Mouse (Mus musculus) left cerebral cortex, postnatal 25 days (tissue): Measurements from ENCODE around the gene Elovl1. TPM values are rescaled to one million over a fixed set of nuclear protein-coding genes. Genes with fewer than 3 reads are reported as not detected.

Experiments
- DNase-seq, 2 experiments: peaks; one replicate each; pipeline ENCODE4 v3.0.0; 2022; ENCODE audit warnings: low spot score in 2 of 2, mixed read lengths in 1 of 2
- intact Hi-C: fragments of 180-260 bp; cut with DNase I; formaldehyde crosslinking; loops from one replicate; pipeline ENCODE4 v1.15.1; 2025
- total RNA-seq, 2 experiments: library from RNA; stranded (reverse); gene quantifications; 2 replicates each; pipeline ENCODE4 v1.2.3; 2021

Elovl1 gene
- total RNA-seq, 2 experiments from 2014 or later = 23.3 to 28.6 TPM

DNA sequence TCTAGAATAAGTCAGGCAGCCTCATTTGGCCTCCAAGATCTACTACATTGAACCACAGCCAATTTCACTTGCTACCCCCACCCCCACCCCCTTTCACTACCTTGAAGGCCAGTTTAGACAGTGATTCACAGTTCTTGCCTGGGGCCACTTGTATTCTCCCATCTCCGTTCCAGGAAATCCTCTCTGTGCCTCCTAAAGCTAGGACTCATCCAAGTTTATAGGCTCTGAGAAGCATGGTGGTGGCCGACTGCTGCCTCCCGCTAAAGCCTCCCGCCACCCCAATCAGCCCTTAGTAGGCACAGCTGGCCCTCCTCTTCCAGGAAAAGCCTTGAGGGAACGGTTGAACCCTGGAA is 502 bp upstream of the Elovl1 start:
- no peak for DNase-seq
- intact Hi-C loops = no loop called here

- intact Hi-C loops = no loop called here
- DNase-seq = no peak
These were observed 780 bp downstream of the Elovl1 start for GRCm38 (mm10) chr4:118428531-118429214.

- intact Hi-C loops = no loop called here
- DNase-seq = no peak
These were observed 1.5 kb downstream of the Elovl1 start for GRCm38 (mm10) chr4:118429215-118429895.

- no peak for DNase-seq
- intact Hi-C loops = no loop called here
These were observed 4.4 kb downstream of the Elovl1 start for GRCm38 (mm10) chr4:118432332-118432731.

- peak; percentile 88 to 95 for DNase-seq
- intact Hi-C loops = no loop called here
These were observed 9.1 kb downstream of the Elovl1 start, which contains the start of gene Cdc20 for GRCm38 (mm10) chr4:118436820-118437603. TSS of gene Cdc20 (minus strand) at chr4:118437352.

GRCm38 (mm10) chr4:118437829-118438253 is 9.9 kb downstream of the Elovl1 start:
- no peak for DNase-seq
- intact Hi-C loops = no loop called here

DNA sequence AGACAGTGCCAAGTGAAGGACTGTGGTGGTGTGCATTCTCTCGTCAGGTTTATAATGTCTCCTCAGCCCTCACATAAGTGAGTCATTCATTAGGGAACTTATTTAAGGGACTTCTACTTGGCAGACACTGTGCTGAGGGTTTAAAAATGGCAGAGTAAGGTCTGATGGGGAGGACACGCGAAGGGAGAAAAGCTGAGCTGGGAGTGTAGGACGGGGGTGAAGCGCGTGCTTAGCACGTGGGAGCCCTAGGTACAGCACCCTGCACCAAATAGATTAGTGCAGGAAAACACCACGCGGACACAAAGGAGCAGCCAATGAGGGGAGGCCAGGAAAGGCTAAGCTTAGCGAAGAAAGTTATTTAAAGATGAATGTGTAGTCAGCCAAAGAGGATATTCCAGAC is 17.2 kb downstream of the Elovl1 start:
- DNase-seq = peak in 1 of 2 experiments; percentile 69
- intact Hi-C loops = no loop called here

- DNase-seq = peak in 1 of 2 experiments; percentile 47
These were observed 18.0 kb downstream of the Elovl1 start for GRCm38 (mm10) chr4:118445781-118446414.

DNA sequence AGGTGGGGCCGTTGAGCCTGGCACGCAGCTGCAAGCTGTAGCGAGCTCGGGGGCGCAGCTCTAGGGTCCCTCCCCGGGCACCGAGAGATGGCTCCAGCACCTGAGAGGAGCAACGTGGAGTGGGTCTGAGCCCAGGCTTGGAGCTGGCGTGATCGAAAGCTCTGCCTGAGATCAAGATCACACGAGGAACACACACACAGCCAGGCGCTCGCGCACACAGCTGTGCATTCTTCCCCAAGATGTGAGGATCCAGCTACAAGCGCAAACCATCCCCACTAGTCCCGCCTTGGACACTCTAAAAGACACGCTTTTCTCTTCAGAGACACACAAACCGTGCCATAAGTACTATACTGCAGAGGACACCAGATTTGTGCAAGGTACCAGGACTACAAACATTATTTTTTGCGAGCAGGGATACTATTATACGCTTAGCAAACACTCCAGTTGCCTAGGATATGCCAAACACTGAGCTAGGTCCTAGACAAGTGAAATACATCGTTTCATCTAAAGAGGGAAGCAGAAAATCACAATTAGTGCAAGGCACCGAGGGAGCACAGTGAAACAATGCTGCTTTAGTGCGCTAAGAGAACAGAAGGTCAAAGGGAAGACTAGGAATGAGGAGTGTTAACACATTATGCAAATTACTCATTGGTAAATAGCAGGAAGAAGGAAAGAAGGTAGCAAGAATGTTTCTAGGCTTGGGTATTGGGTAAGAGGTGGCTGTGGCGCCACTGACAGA is 18.7 kb downstream of the Elovl1 start:
- intact Hi-C loops = no loop called here
- no peak for DNase-seq

More at GRCm38 (mm10) chr4:118445781-118446414, 18.0 kb downstream of the Elovl1 start:
- intact Hi-C loops = no loop called here

DNA sequence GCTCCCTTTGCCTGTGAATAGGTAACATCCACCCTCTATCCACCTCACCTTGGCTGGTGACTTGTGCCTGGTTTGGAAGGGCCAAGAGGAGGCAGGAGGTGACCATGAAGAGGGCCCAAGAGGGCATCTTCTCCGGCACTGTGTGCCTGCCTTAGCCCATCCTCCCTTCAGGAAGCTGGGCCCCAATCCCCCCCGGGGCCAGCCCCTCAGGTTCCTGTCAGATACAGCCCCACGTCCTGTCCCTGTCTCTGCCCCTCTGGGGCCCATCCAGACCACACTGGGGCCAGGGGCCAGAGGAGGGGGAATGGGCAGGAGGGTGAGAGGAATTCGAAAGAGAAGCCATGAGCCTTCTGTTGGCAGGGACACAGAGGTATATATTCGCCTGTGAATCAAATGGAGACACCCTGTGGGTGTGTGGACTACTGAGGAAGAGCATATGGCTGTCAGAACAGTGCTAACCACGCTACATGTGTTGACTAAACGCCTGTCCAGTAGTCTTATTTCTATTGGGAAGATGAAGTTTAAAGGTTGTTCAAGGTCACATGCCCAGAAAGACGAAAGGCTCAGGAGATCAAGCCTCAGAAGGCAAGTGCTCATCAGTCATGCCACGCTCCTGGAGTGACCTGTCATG is 29.6 kb downstream of the Elovl1 start, which contains the start of gene Mpl:
Gene Mpl, minus strand, starts transcription at position 169 of the 631 bp plus-strand sequence.
- DNase-seq = peak in 1 of 2 experiments; percentile 74
- intact Hi-C loops = loop anchor here (5.0 kb wide), 1 partner anchor 85 kb away; the partner anchor contains the start of gene Tmem125

DNA sequence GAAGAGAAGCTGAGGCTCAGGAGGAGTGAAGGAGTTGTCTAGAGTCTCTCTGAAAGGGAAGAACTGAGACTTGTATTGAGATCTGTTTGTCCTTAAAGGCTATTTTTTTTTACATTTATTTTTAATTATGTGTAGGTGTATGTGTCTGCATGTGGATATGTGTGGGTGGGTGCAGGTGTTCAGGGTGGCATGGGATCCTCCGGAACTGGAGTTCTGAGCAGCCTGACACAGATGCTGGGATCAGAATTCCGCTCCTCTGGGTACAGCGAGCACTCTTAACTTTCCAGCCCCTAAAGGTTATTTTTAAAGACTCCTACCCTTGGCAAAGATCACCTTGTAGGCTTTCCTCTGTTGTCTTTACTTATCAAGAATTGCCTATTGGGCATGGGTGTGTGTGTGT is 37.1 kb downstream of the Elovl1 start:
- peak in 1 of 2 experiments; percentile 64 for DNase-seq
- intact Hi-C loops = no loop called here

GRCm38 (mm10) chr4:118465697-118466163 is 37.8 kb downstream of the Elovl1 start:
- intact Hi-C loops = no loop called here
- no peak for DNase-seq

GRCm38 (mm10) chr4:118471281-118471680 is 43.4 kb downstream of the Elovl1 start:
- intact Hi-C loops = no loop called here

DNA sequence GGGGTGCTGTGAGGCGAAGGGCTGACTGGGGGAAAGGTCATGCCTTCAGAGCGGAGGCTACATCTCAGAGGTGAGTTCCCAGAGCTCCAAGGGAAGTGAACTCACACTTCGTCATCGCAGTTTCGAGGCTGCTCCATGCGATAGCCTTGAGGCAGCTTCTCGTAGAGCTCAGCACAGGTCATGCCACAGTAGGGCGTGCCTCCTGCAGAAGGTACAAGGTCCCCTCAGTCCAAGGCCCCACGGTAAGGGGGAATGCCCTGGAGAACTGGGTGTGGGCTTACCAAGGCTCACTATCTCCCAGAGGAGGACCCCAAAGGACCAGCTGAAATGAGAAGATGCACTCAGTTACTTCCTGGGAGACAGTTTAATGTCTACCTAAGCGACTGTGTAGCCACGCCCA is 44.8 kb downstream of the Elovl1 start:
- DNase-seq = no peak
- intact Hi-C loops = no loop called here

More at GRCm38 (mm10) chr4:118471281-118471680, 43.4 kb downstream of the Elovl1 start:
- DNase-seq = no peak

- no peak for DNase-seq
- intact Hi-C loops = no loop called here
These were observed 49.1 kb downstream of the Elovl1 start for GRCm38 (mm10) chr4:118476773-118477530.
